Mouse (Mus musculus) adrenal gland, postnatal 36 days (tissue): ENCODE data around the gene Tgfbr1. TPM values are rescaled to one million over a fixed set of nuclear protein-coding genes. Genes with fewer than 3 reads are reported as not detected.

Experiments used
- DNase-seq, 2 experiments: peaks; one replicate each; pipeline ENCODE4 v3.0.0; 2021; ENCODE audit warnings: mixed read lengths in 1 of 2
- long read RNA-seq, 2 experiments: library from polyadenylated mRNA; stranded (forward); transcript quantifications; one replicate each; pipeline ENCODE4 v2.0.0; 2021; ENCODE audit warnings: borderline sequencing depth in 2 of 2
- total RNA-seq, 2 experiments: library from RNA; stranded (reverse); gene quantifications; 2 replicates each; pipeline ENCODE4 v1.2.3; 2021

Gene Tgfbr1
- 10 to 100 TPM; 34.8 to 40.7 TPM for total RNA-seq
- long read RNA-seq, experiment 1, partial matches to known transcripts, result 0 of 6 reads
- long read RNA-seq, experiment 1, other reads (novel, unspliced or antisense), result 5 of 6 reads
- long read RNA-seq, experiment 2, partial matches to known transcripts, result 1 of 1 reads
- long read RNA-seq, experiment 2, other reads (novel, unspliced or antisense), result 0 of 1 reads

DNA sequence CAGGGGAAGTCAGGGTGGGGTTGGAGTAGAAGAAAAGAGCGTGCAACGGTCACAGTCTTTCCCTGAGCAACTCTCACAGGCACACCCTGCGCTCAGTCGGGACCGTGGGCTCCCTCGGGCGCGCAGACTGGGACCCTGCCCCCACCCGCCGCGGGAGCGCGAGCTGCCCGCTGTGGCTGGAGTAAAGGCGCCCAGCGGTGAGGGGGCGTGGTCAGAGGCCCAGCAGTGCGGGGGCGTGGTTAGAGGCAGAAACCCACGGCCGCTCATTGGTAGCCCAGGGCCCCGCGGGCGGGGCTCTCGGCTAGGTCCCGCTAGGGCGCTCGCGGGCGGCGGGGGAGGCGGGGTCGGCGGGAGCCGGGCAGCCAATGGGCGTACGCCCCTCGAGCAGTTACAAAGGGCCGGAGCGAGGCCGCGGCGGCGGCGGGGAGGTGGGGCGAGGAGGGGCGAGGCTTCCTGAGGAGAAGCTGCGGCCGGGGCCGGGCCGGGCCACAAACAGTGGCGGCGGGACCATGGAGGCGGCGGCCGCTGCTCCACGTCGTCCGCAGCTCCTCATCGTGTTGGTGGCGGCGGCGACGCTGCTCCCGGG, at the start of gene Tgfbr1:
Gene Tgfbr1, plus strand, starts transcription at position 420 of the 586 bp plus-strand sequence.
- DNase-seq, result peak; percentile 100

DNA sequence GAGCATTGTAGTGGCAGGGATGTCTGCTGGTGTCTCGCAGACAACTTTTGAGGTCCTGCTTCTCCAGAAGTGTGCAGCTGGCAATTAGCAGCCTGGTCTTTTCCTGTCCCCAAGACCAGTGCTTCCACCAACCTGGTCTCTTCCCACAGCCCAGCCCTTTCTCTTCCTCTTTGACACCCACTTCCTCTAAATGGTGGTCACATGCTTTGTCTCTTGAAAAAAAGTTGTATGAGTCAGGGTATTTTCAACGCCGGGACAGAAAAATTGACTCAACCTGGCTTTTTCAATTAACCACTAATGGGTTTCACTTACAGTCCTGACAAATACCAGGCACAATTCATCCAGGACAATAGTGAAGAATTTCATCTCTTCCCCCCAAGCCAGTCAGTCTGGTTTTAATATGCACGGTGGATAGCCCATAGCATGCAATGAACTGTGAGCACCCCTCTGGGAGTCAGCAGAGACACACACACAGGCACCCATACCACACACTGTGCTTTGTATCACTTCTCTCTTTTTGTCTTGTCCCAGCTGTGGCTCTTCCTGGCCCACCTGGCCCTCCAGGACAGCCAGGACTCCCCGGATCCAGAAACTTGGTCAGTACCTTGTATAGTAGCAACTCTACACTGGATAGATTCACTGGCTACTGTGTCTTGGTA, 49.6 kb upstream of the Tgfbr1 start:
- DNase-seq, result no peak

GRCm38 (mm10) chr4:47309886-47310625, 43.0 kb upstream of the Tgfbr1 start:
- no peak for DNase-seq

GRCm38 (mm10) chr4:47310812-47311211, 42.2 kb upstream of the Tgfbr1 start:
- peak; percentile 91 to 95 for DNase-seq

- DNase-seq, result no peak
Measured at GRCm38 (mm10) chr4:47311467-47311866, 41.6 kb upstream of the Tgfbr1 start.

DNA sequence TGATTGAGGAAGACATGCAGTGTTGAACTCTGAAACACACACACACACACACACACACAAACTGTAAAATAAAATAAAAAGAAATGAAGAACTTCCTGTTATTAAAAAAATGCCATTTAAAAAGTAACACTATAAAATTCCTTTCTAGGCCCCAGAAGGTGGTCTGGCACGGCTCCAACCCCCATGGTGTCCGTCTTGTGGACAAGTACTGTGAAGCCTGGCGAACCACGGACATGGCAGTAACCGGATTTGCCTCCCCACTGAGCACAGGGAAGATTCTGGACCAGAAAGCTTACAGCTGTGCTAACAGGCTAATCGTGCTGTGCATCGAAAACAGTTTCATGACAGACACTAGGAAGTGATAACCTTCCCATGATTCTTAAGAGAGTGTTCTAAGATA, 41.1 kb upstream of the Tgfbr1 start:
- DNase-seq, result no peak

GRCm38 (mm10) chr4:47312676-47313075, 40.3 kb upstream of the Tgfbr1 start:
- DNase-seq, result no peak

DNA sequence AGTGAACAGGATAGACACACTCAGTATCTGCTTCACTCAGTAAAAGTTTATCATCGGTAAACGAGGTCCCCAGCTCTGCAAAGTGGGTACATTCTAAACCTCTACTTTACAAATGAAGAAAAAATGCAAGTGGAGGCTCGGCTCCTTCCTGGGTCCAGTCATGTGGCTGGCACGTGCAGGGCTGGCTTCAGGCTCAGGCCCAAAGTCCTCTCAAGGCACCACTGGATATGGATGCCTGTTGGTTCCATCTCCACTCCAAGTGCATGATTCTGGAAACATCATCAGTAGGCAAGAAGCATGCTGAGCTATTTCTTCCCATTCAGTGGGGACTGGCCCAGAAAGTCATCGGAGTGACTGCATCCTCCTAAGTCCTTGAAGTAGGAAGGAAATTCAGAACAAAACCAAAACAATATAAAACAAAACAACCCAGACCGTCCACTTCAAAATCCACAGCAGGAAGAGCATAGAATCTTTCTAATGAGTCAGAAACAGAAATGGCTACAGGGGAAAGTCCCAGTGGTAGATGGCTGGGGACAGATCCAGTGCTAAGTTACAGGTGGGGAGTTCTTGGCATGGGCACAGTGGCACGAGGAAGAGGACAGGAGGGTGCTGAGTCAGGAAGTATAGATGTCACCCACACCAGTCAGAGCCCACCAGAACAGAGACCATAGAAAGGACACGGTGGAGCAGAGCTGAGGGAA, 39.2 kb upstream of the Tgfbr1 start:
- DNase-seq, result no peak

GRCm38 (mm10) chr4:47315458-47315857, 37.6 kb upstream of the Tgfbr1 start:
- no peak for DNase-seq

DNA sequence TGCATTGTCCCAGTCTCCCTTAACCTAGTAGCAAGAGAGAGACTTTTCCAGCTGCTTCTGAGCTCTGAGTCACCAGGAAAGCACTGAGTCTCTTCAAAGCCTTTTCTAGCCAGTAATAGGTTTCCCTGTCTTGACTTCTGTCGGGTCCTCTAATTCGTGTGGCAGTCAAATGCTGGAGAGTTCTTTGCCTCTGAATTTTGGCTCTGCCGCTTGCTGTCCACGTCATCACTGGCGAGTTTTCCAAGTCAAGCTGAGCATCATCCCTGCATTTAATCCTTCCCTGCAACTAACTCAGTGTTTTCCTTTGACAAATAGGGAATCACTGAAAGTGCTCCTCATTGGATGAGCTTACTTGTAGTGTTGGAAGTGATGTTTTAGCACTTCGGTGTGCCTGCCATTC, 36.6 kb upstream of the Tgfbr1 start:
- DNase-seq, result no peak

DNA sequence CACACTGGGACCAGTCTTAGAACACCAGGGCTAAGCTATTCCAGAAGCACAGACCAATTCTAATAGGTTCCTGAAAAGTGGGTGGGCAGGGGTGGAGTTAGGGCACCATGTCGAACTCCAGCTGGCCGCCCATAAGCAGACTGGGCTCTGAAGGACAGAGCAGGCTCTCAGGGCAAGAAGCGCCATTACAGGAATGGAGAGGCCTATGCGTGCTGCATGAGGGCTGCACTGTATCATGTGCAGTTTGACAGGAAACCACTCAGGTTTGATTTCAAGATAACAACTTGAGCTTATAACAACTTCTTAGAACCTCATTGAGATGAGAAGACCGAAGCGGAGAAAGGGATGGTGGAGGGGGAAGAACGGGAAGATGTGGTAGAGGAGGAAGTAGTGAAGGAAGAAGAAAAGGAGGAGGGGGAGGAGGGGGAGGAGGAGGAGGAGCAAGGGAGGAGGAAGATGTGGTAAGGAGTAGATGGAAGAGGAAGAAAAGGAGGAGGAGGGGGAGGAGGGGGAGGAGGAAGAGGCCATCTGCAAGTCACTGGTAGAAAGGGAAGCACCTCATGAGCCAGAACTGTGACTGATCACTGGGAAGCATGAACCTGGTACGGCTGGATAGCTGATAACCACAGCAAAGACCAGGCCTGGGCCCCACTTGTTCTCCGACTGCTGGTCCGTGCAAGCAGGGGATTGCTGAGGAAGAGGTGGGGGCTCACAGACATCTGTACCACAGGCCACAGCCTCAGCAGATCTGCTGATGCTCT, 33.3 kb upstream of the Tgfbr1 start:
- no peak for DNase-seq

- DNase-seq, result no peak
Measured at GRCm38 (mm10) chr4:47322315-47322714, 30.7 kb upstream of the Tgfbr1 start.

DNA sequence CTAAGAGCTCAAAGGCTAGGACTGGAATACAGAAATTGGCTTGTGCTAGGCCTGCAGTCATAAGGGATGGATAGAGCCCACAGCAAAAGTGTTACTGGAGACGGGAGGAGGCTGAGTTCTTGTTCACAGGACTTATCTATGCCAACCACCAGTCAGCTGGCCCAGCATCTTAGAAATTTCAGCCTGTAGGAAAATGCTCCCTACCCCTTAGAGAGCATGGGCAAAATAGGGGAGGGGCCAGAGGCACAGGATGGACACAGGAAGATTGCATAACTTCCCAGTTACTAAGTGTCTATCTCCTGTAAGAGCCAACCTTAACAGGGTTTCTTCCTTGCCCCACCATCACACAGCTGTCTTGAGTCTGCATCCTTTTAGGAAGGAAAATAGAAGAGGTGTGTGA, 28.8 kb upstream of the Tgfbr1 start:
- no peak for DNase-seq

DNA sequence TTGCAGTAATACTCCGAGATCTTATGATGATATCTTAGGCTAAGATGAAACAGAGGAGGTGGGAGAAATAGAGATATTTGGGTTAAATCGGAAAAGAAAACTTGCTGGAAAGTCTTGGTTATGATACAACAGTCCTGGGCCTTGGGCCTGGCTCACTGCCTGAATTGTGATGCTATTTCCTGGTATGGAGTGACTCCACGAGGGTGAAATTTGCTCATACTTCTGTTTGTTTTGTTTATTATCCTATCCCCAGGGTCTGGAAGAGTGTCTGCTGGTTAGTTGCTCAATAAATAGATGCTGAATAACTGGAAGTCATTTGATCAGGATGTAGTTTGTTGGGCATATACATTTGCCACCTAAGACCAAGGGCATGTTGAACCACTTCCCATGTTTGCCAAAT, 25.2 kb upstream of the Tgfbr1 start:
- no peak for DNase-seq

- DNase-seq, result no peak
Measured at GRCm38 (mm10) chr4:47329285-47329684, 23.7 kb upstream of the Tgfbr1 start.

GRCm38 (mm10) chr4:47330378-47331052, 22.5 kb upstream of the Tgfbr1 start:
- DNase-seq, result no peak

DNA sequence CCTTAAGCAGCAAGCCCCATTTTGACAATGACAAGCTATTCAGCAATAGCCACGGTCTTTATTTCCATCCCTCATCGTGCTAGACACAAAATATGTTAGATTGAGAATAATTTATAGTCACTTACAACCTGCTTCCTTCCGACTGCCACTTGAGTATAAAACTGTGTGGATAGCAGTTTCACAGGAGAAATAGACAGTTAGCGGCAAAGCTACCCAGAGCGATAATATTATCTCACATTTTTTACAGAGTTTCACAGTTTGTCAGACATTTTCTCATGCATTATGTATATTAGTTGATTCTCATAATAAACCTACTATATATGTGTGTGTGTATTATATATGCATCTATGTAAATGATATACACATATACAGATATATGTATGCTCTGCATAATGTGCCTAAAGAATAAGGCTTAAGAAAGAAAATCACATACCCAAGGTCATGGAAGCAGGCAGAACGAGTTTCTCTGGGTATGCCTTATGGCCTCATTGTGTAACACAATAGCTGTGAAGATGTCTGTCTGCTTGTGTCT, 20.1 kb upstream of the Tgfbr1 start:
- DNase-seq, result no peak

DNA sequence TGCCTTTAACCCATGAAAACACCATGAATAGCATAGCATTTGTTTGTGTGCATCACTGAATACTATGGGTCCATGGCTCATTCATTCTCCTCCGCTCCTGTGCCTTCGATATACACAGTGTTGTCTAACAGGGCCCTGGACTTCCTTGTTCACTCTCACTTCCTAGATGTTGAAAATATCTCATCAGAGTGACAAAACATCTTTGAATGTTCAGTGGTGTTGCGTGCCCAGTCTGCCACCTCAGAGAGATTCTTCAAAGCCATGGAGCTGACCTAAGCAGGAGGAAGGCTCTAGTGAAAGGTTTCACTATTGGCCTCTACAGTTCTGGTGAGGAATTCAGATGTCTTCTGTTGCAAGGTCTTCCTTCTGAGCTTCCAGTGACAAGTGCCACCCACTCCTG, 19.5 kb upstream of the Tgfbr1 start:
- no peak for DNase-seq

DNA sequence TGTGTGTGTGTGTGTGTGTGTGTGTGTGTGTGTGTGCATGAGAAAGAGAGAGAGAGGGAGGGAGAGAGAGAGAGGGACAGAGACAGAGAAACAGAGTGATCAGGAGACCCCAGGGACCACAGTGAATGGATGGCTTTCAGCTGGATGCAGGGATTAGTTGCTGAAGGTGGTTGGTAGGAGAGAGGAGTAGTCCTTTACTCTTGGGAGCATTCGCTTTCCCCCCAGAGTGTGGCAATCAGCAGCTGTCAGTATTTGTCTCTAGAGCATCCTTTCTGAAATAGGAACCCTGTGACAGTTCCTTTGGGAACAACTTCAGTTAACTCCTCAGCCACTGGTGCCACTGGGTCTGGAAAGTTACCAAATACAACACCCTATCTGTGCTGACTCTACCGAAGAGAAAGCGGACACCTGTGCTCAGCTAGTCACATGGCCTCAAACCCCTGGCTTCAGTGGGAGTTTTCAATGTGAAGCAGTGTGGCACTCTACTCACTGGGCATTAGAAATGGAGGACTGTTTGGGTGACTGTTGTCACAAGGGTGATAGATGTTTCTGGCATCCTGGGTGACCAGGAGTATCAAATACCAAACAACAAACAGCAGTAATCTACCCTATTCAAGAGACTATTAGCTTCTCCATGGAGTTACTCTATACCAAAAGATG, 16.0 kb upstream of the Tgfbr1 start:
- no peak for DNase-seq

DNA sequence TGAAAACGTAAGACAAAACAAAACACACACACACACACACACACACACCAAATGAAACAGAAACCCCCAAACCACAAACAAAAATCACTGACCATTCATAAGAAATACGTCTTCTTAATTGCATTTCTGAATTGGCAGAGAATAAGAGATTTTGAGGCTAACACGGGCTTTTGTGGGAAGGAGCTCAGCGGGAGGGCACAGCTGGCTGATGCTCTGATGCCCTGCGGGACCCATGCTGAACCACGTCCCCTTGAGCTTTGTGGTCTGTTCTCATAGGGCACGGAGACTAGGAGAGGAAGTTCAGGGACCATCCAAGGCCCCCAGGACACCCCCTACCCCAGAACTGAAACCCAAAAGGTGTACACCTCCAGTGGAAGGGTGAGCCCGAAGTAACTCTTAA, 10.4 kb upstream of the Tgfbr1 start:
- DNase-seq, result no peak
